Mouse (Mus musculus): Measurements from ENCODE around the gene 9030612E09Rik.

DNA sequence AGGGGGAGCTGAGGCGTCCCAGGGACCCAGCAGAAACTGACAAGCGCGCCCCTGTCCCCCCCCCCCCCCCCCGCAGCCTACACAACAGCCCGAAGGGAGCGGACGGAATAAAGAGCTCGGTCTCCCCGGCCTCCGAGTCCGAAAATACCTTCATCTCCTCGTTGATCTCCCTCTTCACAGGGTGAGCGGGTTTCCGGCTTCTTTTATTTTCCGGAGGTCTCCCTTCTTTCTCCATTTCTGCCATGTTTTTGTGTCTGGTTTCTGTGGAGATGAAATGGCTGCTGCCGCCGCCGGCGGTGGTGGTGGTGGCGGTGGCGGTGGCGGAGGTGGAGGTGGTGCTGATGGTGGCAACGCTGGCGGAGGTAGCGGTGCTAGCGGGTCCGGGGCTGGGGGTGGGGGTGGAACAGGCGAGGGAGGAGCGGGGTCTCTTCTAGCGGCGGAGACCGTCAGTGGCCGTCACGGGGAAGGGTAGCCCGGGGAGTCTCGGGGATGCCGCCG lies 627 bp upstream of the 9030612E09Rik start:
- TF ChIP-seq CTCF (IDR thresholded peaks at IDR 0.05; ENCODE audit: low read depth) (no peak), EP300 (IDR thresholded peaks at IDR 0.05; ENCODE audit: low read depth) (no peak)
